Mouse (Mus musculus) testis, adult 2 months (tissue): ENCODE results near the gene Fam198a. TPM values are rescaled to one million over a fixed set of nuclear protein-coding genes. Genes with fewer than 3 reads are reported as not detected.

ENCODE experiments used
- H3K27ac ChIP-seq: fragments of 200-500 bp; 2 replicates; pipeline ENCODE4 v1.5.1; 2012; ENCODE audit warnings: low read depth, low read length; ENCODE audit not compliant: control insufficient read depth, insufficient read depth
- H3K27me3 ChIP-seq: fragments of 200-500 bp; 2 replicates; pipeline ENCODE4 v1.6.1; 2012; ENCODE audit warnings: mild to moderate bottlenecking, low read length, moderate library complexity; ENCODE audit not compliant: control insufficient read depth, insufficient read depth
- H3K36me3 ChIP-seq: fragments of 200-500 bp; 2 replicates; pipeline ENCODE4 v1.6.1; 2012; ENCODE audit warnings: mild to moderate bottlenecking, low read length; ENCODE audit not compliant: control insufficient read depth, insufficient read depth
- H3K4me1 ChIP-seq: fragments of 200-500 bp; 2 replicates; pipeline ENCODE4 v1.6.1; 2012; ENCODE audit warnings: low read length; ENCODE audit not compliant: control insufficient read depth, insufficient read depth
- H3K4me3 ChIP-seq: fragments of 200-500 bp; 2 replicates; pipeline ENCODE4 v1.5.1; 2012; ENCODE audit warnings: low read depth, mild to moderate bottlenecking, low read length, moderate library complexity, mixed read lengths; ENCODE audit not compliant: control insufficient read depth
- CTCF ChIP-seq: fragments of 200-500 bp; IDR thresholded peaks from 2 replicates; pipeline ENCODE4 v1.5.1; 2012; ENCODE audit warnings: low read depth, mild to moderate bottlenecking, inconsistent platforms, low read length, moderate library complexity; ENCODE audit not compliant: control insufficient read depth, insufficient read depth, insufficient replicate concordance
- POLR2A ChIP-seq: fragments of 200-500 bp; IDR thresholded peaks from 2 replicates; pipeline ENCODE4 v1.6.1; 2012; ENCODE audit warnings: low read depth, mild to moderate bottlenecking, inconsistent platforms, low read length, moderate library complexity; ENCODE audit not compliant: control insufficient read depth
- polyA plus RNA-seq: library from polyadenylated mRNA; depleted of rRNA; stranded (reverse); fragments of >200 nt; gene quantifications from 2 replicates; pipeline ENCODE4 v1.2.3, GENCODE M21; 2012

Fam198a gene
- polyA plus RNA-seq, 1 experiment = 0.54 TPM

GRCm38 (mm10) chr9:121943628-121944027 is 7.2 kb upstream of the Fam198a start:
- Histone ChIP-seq H3K4me3 (no peak overlapping the region), H3K36me3 (no peaks in the 10 kb centered on the region; the same call in 1 of the 2 replicates), H3K27me3 (no peaks in the 10 kb centered on the region), H3K27ac (no peak overlapping the region), H3K4me1 (no peaks in the 10 kb centered on the region)
- TF ChIP-seq POLR2A = no peak
- no peak for TF ChIP-seq CTCF

- Histone ChIP-seq H3K27ac (no peak overlapping the region), H3K4me1 (no peaks in the 10 kb centered on the region), H3K4me3 (no peak overlapping the region), H3K36me3 (no peaks in the 10 kb centered on the region), H3K27me3 (no peaks in the 10 kb centered on the region)
- TF ChIP-seq POLR2A (no peak), CTCF (no peak)
These were observed 3.0 kb upstream of the Fam198a start for GRCm38 (mm10) chr9:121947784-121948183.

- Histone ChIP-seq H3K36me3 (no peaks in the 10 kb centered on the region), H3K4me1 (no peaks in the 10 kb centered on the region), H3K27me3 (no peaks in the 10 kb centered on the region)
These were observed 2.4 kb upstream of the Fam198a start for GRCm38 (mm10) chr9:121948431-121948830.

GRCm38 (mm10) chr9:121951114-121951423 is 281 bp downstream of the Fam198a start:
- no peaks in the 10 kb centered on the region for H3K36me3 ChIP-seq
- H3K4me1 ChIP-seq = no peaks in the 10 kb centered on the region
- no peaks in the 10 kb centered on the region for H3K27me3 ChIP-seq
- no peak overlapping the region for H3K27ac ChIP-seq
- TF ChIP-seq CTCF (no peak), POLR2A (no peak)
- peak overlapping the region; percentile 6 for H3K4me3 ChIP-seq

More at GRCm38 (mm10) chr9:121948431-121948830, 2.4 kb upstream of the Fam198a start:
- Histone ChIP-seq H3K27ac (no peak overlapping the region), H3K4me3 (no peak overlapping the region)
- TF ChIP-seq POLR2A (no peak), CTCF (no peak)

- TF ChIP-seq CTCF (no peak), POLR2A (no peak)
- Histone ChIP-seq H3K27ac (no peak overlapping the region), H3K4me1 (no peaks in the 10 kb centered on the region)
These were observed 1.8 kb downstream of the Fam198a start for GRCm38 (mm10) chr9:121952596-121952995.

GRCm38 (mm10) chr9:121959966-121960635 is 9.3 kb downstream of the Fam198a start:
- Histone ChIP-seq H3K27me3 (no peaks in the 10 kb centered on the region), H3K27ac (peak overlapping the region; percentile 14), H3K4me1 (peaks cover 11% of the 10 kb centered on the region), H3K36me3 (no peaks in the 10 kb centered on the region), H3K4me3 (no peak overlapping the region)
- TF ChIP-seq CTCF = no peak
- no peak for TF ChIP-seq POLR2A

More at GRCm38 (mm10) chr9:121952596-121952995, 1.8 kb downstream of the Fam198a start:
- H3K36me3 ChIP-seq = no peaks in the 10 kb centered on the region
- no peak overlapping the region for H3K4me3 ChIP-seq
- no peaks in the 10 kb centered on the region for H3K27me3 ChIP-seq

- Histone ChIP-seq H3K36me3 (no peaks in the 10 kb centered on the region), H3K4me1 (peaks cover 7% of the 10 kb centered on the region), H3K4me3 (no peak overlapping the region), H3K27ac (no peak overlapping the region), H3K27me3 (no peaks in the 10 kb centered on the region)
- TF ChIP-seq POLR2A (no peak), CTCF (no peak)
These were observed 14.2 kb downstream of the Fam198a start for GRCm38 (mm10) chr9:121964941-121965340.
